Mouse (Mus musculus) heart, embryonic 15.5 days (tissue): ENCODE measurements around the gene Phactr1. TPM values are rescaled to one million over a fixed set of nuclear protein-coding genes. Genes with fewer than 3 reads are reported as not detected.

ENCODE experiments used
- ATAC-seq: fragments of 200-750 bp; cut with Nextera tagmentation; replicated peaks from 2 replicates; pipeline ENCODE4 v1.8.0; 2017; ENCODE audit warnings: low read depth, moderate TSS enrichment; ENCODE audit not compliant: insufficient number of reproducible peaks, insufficient read depth, low FRiP score
- H3K27ac ChIP-seq: fragments of 300-500 bp; sonication (generic); 2 replicates; pipeline ENCODE4 v1.5.1; 2015; ENCODE audit warnings: mild to moderate bottlenecking, inconsistent platforms
- H3K27me3 ChIP-seq: fragments of 300-500 bp; sonication (generic); 2 replicates; pipeline ENCODE4 v1.6.1; 2015; ENCODE audit warnings: inconsistent platforms
- H3K36me3 ChIP-seq: fragments of 300-500 bp; sonication (generic); 2 replicates; pipeline ENCODE4 v1.6.1; 2015; ENCODE audit warnings: mild to moderate bottlenecking, inconsistent platforms
- H3K4me1 ChIP-seq: fragments of 300-500 bp; sonication (generic); replicated peaks from 2 replicates; pipeline ENCODE4 v1.6.1; 2015; ENCODE audit warnings: inconsistent platforms
- H3K4me2 ChIP-seq: fragments of 300-500 bp; sonication (generic); 2 replicates; pipeline ENCODE4 v1.6.1; 2015; ENCODE audit warnings: inconsistent platforms, mild to moderate bottlenecking, moderate library complexity
- H3K4me3 ChIP-seq: fragments of 300-500 bp; sonication (generic); 2 replicates; pipeline ENCODE4 v1.5.1; 2015; ENCODE audit warnings: mild to moderate bottlenecking, inconsistent platforms
- H3K9ac ChIP-seq: fragments of 300-500 bp; sonication (generic); 2 replicates; pipeline ENCODE4 v1.6.1; 2015; ENCODE audit warnings: mild to moderate bottlenecking, inconsistent platforms
- H3K9me3 ChIP-seq: fragments of 300-500 bp; sonication (generic); replicated peaks from 2 replicates; pipeline ENCODE4 v1.6.1; 2016; ENCODE audit warnings: inconsistent platforms
- WGBS: fragments of 180-500 bp; shearing (Covaris S2); methylation state at CpG from one replicate; pipeline ENCODE4 v1.1.7; 2015; ENCODE audit warnings: mixed read lengths; 5-methylcytosine and 5-hydroxymethylcytosine counted together
- polyA plus RNA-seq: library from polyadenylated mRNA; unstranded; fragments of >200 nt; fragmentation: Nextera tagmentation; extraction: Ambion mirVana; gene quantifications from 2 replicates; pipeline ENCODE4 v1.2.1, GENCODE M21; 2015

Gene Phactr1
- polyA plus RNA-seq, 1 experiment from 2014 or later: 6.5 TPM

GRCm38 (mm10) chr13:42872125-42872524, 191.7 kb downstream of the Phactr1 start:
- Histone ChIP-seq H3K27ac (no peak overlapping the region), H3K4me2 (no peak overlapping the region), H3K9me3 (no peaks in the 10 kb centered on the region), H3K9ac (no peak overlapping the region), H3K36me3 (no peaks in the 10 kb centered on the region), H3K27me3 (no peaks in the 10 kb centered on the region), H3K4me1 (peaks cover 4% of the 10 kb centered on the region; the same call in 1 of the 2 replicates), H3K4me3 (no peak overlapping the region)
- WGBS: 70% methylated on average over 1 of the region's 1 CpGs
- no peak for ATAC-seq

GRCm38 (mm10) chr13:42878346-42878745, 197.9 kb downstream of the Phactr1 start:
- Histone ChIP-seq H3K27me3 (no peaks in the 10 kb centered on the region), H3K4me1 (no peaks in the 10 kb centered on the region; the same call in 1 of the 2 replicates), H3K9ac (no peak overlapping the region), H3K4me3 (no peak overlapping the region), H3K27ac (no peak overlapping the region), H3K4me2 (no peak overlapping the region), H3K9me3 (no peaks in the 10 kb centered on the region), H3K36me3 (no peaks in the 10 kb centered on the region)
- WGBS: 50% methylated on average over 2 of the region's 2 CpGs
- no peak for ATAC-seq

- Histone ChIP-seq H3K4me3 (no peak overlapping the region), H3K9ac (no peak overlapping the region), H3K4me2 (peak overlapping the region; percentile 17; the same call in 1 of the 2 replicates), H3K9me3 (no peaks in the 10 kb centered on the region), H3K36me3 (no peaks in the 10 kb centered on the region), H3K27ac (no peak overlapping the region), H3K27me3 (no peaks in the 10 kb centered on the region), H3K4me1 (no peaks in the 10 kb centered on the region)
- 49% methylated on average over 14 of the region's 14 CpGs for WGBS
- ATAC-seq: no peak
Observed at GRCm38 (mm10) chr13:42884033-42884724, 203.8 kb downstream of the Phactr1 start.

- H3K9ac ChIP-seq: no peak overlapping the region
- H3K9me3 ChIP-seq: no peaks in the 10 kb centered on the region
- H3K4me3 ChIP-seq: no peak overlapping the region
- no peak overlapping the region for H3K4me2 ChIP-seq
- peaks cover under 1% of the 10 kb centered on the region for H3K4me1 ChIP-seq
- H3K27me3 ChIP-seq: no peaks in the 10 kb centered on the region
- H3K27ac ChIP-seq: no peak overlapping the region
- 42% methylated on average over 1 of the region's 1 CpGs for WGBS
- H3K36me3 ChIP-seq: no peaks in the 10 kb centered on the region
- no peak for ATAC-seq
Observed at GRCm38 (mm10) chr13:42884725-42885115, 204.3 kb downstream of the Phactr1 start.

- no peak overlapping the region for H3K4me3 ChIP-seq
- ATAC-seq: no peak
- H3K4me1 ChIP-seq: peaks cover 3% of the 10 kb centered on the region
- H3K9ac ChIP-seq: no peak overlapping the region
- no peak overlapping the region for H3K27ac ChIP-seq
- 77% methylated on average over 5 of the region's 5 CpGs for WGBS
- no peaks in the 10 kb centered on the region for H3K36me3 ChIP-seq
- H3K4me2 ChIP-seq: no peak overlapping the region
- no peaks in the 10 kb centered on the region for H3K9me3 ChIP-seq
- no peaks in the 10 kb centered on the region for H3K27me3 ChIP-seq
Observed at GRCm38 (mm10) chr13:42887701-42888100, 207.3 kb downstream of the Phactr1 start.

- no peak overlapping the region for H3K4me3 ChIP-seq
- H3K9ac ChIP-seq: no peak overlapping the region
- WGBS: 37% methylated on average over 12 of the region's 12 CpGs
- no peak overlapping the region for H3K27ac ChIP-seq
- no peaks in the 10 kb centered on the region for H3K27me3 ChIP-seq
- no peak for ATAC-seq
- no peak overlapping the region for H3K4me2 ChIP-seq
- peaks cover 3% of the 10 kb centered on the region for H3K4me1 ChIP-seq
- no peaks in the 10 kb centered on the region for H3K36me3 ChIP-seq
- H3K9me3 ChIP-seq: no peaks in the 10 kb centered on the region
Observed at GRCm38 (mm10) chr13:42889516-42890474, 209.4 kb downstream of the Phactr1 start.

GRCm38 (mm10) chr13:42890651-42891050, 210.2 kb downstream of the Phactr1 start:
- Histone ChIP-seq H3K4me3 (no peak overlapping the region), H3K4me2 (no peak overlapping the region), H3K4me1 (peaks cover 3% of the 10 kb centered on the region), H3K9me3 (no peaks in the 10 kb centered on the region), H3K27ac (no peak overlapping the region), H3K9ac (no peak overlapping the region), H3K36me3 (no peaks in the 10 kb centered on the region), H3K27me3 (no peaks in the 10 kb centered on the region)
- WGBS: 70% methylated on average over 5 of the region's 5 CpGs
- no peak for ATAC-seq

- no peak overlapping the region for H3K4me2 ChIP-seq
- H3K27me3 ChIP-seq: no peaks in the 10 kb centered on the region
- H3K27ac ChIP-seq: no peak overlapping the region
- no peak overlapping the region for H3K4me3 ChIP-seq
- no peak for ATAC-seq
- no peak overlapping the region for H3K9ac ChIP-seq
- H3K4me1 ChIP-seq: peaks cover 3% of the 10 kb centered on the region
- WGBS: 91% methylated on average over 10 of the region's 10 CpGs
- no peaks in the 10 kb centered on the region for H3K9me3 ChIP-seq
- no peaks in the 10 kb centered on the region for H3K36me3 ChIP-seq
Observed at GRCm38 (mm10) chr13:42894016-42894415, 213.6 kb downstream of the Phactr1 start.

GRCm38 (mm10) chr13:42894598-42894997, 214.2 kb downstream of the Phactr1 start:
- Histone ChIP-seq H3K9me3 (no peaks in the 10 kb centered on the region), H3K9ac (no peak overlapping the region), H3K4me1 (peaks cover 3% of the 10 kb centered on the region), H3K4me2 (no peak overlapping the region), H3K36me3 (no peaks in the 10 kb centered on the region), H3K4me3 (no peak overlapping the region), H3K27me3 (no peaks in the 10 kb centered on the region), H3K27ac (no peak overlapping the region)
- WGBS: 89% methylated on average over 12 of the region's 12 CpGs
- ATAC-seq: no peak

- WGBS: 67% methylated on average over 3 of the region's 3 CpGs
- H3K9me3 ChIP-seq: no peaks in the 10 kb centered on the region
- no peak for ATAC-seq
- no peak overlapping the region for H3K4me2 ChIP-seq
- no peaks in the 10 kb centered on the region for H3K27me3 ChIP-seq
- no peaks in the 10 kb centered on the region for H3K4me1 ChIP-seq
- H3K36me3 ChIP-seq: no peaks in the 10 kb centered on the region
- no peak overlapping the region for H3K27ac ChIP-seq
- no peak overlapping the region for H3K9ac ChIP-seq
- no peak overlapping the region for H3K4me3 ChIP-seq
Observed at GRCm38 (mm10) chr13:42895980-42896379, 215.6 kb downstream of the Phactr1 start.

- WGBS: 62% methylated on average over 3 of the region's 3 CpGs
- Histone ChIP-seq H3K4me2 (no peak overlapping the region), H3K4me3 (no peak overlapping the region), H3K36me3 (no peaks in the 10 kb centered on the region), H3K27ac (no peak overlapping the region), H3K27me3 (0 out of 2 replicates have a peak, but pooled peaks cover 3% of the 10 kb centered on the region), H3K9ac (no peak overlapping the region), H3K4me1 (no peaks in the 10 kb centered on the region), H3K9me3 (no peaks in the 10 kb centered on the region)
- ATAC-seq: no peak
Observed at GRCm38 (mm10) chr13:42899611-42900010, 219.2 kb downstream of the Phactr1 start.
